Mouse (Mus musculus): ENCODE data around the gene Fus. TPM values are rescaled to one million over a fixed set of nuclear protein-coding genes. Genes with fewer than 3 reads are reported as not detected.

Gene Fus
- 85.2 to 172 TPM (median 110 TPM) in 3 replicates for total RNA-seq (2017)

GRCm38 (mm10) chr7:127967004-127967921 is at the start of gene Fus:
Gene Fus (plus strand): TSS chr7:127967457.
- peak; percentile 94 for ATAC-seq (replicated peaks; ENCODE audit: insufficient number of reproducible peaks, low FRiP score, low TSS enrichment, poor library complexity, severe bottlenecking)

- no peak for ATAC-seq (replicated peaks; ENCODE audit: insufficient number of reproducible peaks, low FRiP score, low TSS enrichment, poor library complexity, severe bottlenecking)
These were observed 49.1 kb upstream of the Fus start for GRCm38 (mm10) chr7:127918203-127918602.

GRCm38 (mm10) chr7:127919290-127919689 is 48.0 kb upstream of the Fus start:
- no peak for ATAC-seq (replicated peaks; ENCODE audit: insufficient number of reproducible peaks, low FRiP score, low TSS enrichment, poor library complexity, severe bottlenecking)

GRCm38 (mm10) chr7:127921516-127921915 is 45.7 kb upstream of the Fus start:
- no peak for ATAC-seq (replicated peaks; ENCODE audit: insufficient number of reproducible peaks, low FRiP score, low TSS enrichment, poor library complexity, severe bottlenecking)

- peak; percentile 77 for ATAC-seq (replicated peaks; ENCODE audit: insufficient number of reproducible peaks, low FRiP score, low TSS enrichment, poor library complexity, severe bottlenecking)
These were observed 44.6 kb upstream of the Fus start for GRCm38 (mm10) chr7:127922451-127923275.

- ATAC-seq (replicated peaks; ENCODE audit: insufficient number of reproducible peaks, low FRiP score, low TSS enrichment, poor library complexity, severe bottlenecking), result no peak
These were observed 43.5 kb upstream of the Fus start for GRCm38 (mm10) chr7:127923714-127924113.

- no peak for ATAC-seq (replicated peaks; ENCODE audit: insufficient number of reproducible peaks, low FRiP score, low TSS enrichment, poor library complexity, severe bottlenecking)
These were observed 42.0 kb upstream of the Fus start for GRCm38 (mm10) chr7:127925252-127925651.

GRCm38 (mm10) chr7:127926066-127926465 is 41.2 kb upstream of the Fus start:
- no peak for ATAC-seq (replicated peaks; ENCODE audit: insufficient number of reproducible peaks, low FRiP score, low TSS enrichment, poor library complexity, severe bottlenecking)

- no peak for ATAC-seq (replicated peaks; ENCODE audit: insufficient number of reproducible peaks, low FRiP score, low TSS enrichment, poor library complexity, severe bottlenecking)
These were observed 40.4 kb upstream of the Fus start for GRCm38 (mm10) chr7:127926846-127927245.

- no peak for ATAC-seq (replicated peaks; ENCODE audit: insufficient number of reproducible peaks, low FRiP score, low TSS enrichment, poor library complexity, severe bottlenecking)
These were observed 39.5 kb upstream of the Fus start for GRCm38 (mm10) chr7:127927726-127928125.

GRCm38 (mm10) chr7:127928596-127928995 is 38.7 kb upstream of the Fus start:
- no peak for ATAC-seq (replicated peaks; ENCODE audit: insufficient number of reproducible peaks, low FRiP score, low TSS enrichment, poor library complexity, severe bottlenecking)

GRCm38 (mm10) chr7:127929923-127930322 is 37.3 kb upstream of the Fus start, which contains the start of gene Prss8:
Gene Prss8 (minus strand): TSS chr7:127930104.
- ATAC-seq (replicated peaks; ENCODE audit: insufficient number of reproducible peaks, low FRiP score, low TSS enrichment, poor library complexity, severe bottlenecking), result no peak

- no peak for ATAC-seq (replicated peaks; ENCODE audit: insufficient number of reproducible peaks, low FRiP score, low TSS enrichment, poor library complexity, severe bottlenecking)
These were observed 36.6 kb upstream of the Fus start for GRCm38 (mm10) chr7:127930636-127931035.

GRCm38 (mm10) chr7:127931351-127932135 is 35.7 kb upstream of the Fus start:
- no peak for ATAC-seq (replicated peaks; ENCODE audit: insufficient number of reproducible peaks, low FRiP score, low TSS enrichment, poor library complexity, severe bottlenecking)

GRCm38 (mm10) chr7:127932273-127933031 is 34.8 kb upstream of the Fus start:
- no peak for ATAC-seq (replicated peaks; ENCODE audit: insufficient number of reproducible peaks, low FRiP score, low TSS enrichment, poor library complexity, severe bottlenecking)

- no peak for ATAC-seq (replicated peaks; ENCODE audit: insufficient number of reproducible peaks, low FRiP score, low TSS enrichment, poor library complexity, severe bottlenecking)
These were observed 33.2 kb upstream of the Fus start for GRCm38 (mm10) chr7:127934075-127934474.

GRCm38 (mm10) chr7:127935028-127935722 is 32.1 kb upstream of the Fus start:
- peak; percentile 98 for ATAC-seq (replicated peaks; ENCODE audit: insufficient number of reproducible peaks, low FRiP score, low TSS enrichment, poor library complexity, severe bottlenecking)

All from monocyte, adult 5-6 weeks (primary cell).